Comparison of ENCODE assay signal across 33 mouse cellular contexts in the genomic region with DNA sequence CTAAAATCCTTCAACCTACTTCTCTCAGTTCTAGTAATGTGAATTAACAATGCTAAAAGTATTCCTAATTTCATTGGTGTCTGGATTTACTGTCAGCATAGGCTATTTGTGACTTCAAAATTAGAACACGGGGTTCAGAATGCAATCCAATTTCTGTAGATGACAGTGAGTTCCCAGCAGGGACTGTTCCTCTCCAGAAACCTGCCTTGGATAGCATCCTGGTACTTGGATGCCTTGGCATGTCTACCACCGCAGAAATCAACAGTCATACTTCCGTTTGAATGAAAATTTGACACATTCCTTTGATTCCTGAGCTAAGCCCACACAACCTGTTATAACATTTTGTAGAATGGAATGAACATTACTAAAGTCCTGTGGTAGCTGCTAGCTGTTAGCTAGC.
DNase-seq lines count a peak whose midpoint lies in the region; ATAC-seq lines count a peak whose summit lies in the region.
"Had no signal": no experiment of that assay in that cellular context is flagged by ENCODE, and none has a peak within 500 bp of the region (broad histone marks: within the 10 kb centered on the region; RNA-seq: fewer than 3 reads in every experiment).

No protein-coding gene starts in this region.

- no peak overlapping the region for H3K9ac ChIP-seq in hindbrain, embryonic 12.5 days
- H3K9ac ChIP-seq: embryonic facial prominence, embryonic 13.5 days; hindbrain, embryonic 15.5 days; kidney, embryonic 15.5 days; liver, embryonic 12.5 days; liver, postnatal 0 days; midbrain, embryonic 15.5 days; neural tube, embryonic 15.5 days had no signal

- H3K27me3 ChIP-seq in hindbrain, embryonic 12.5 days = no peaks in the 10 kb centered on the region
- H3K27me3 ChIP-seq: embryonic facial prominence, embryonic 13.5 days; hindbrain, embryonic 15.5 days; kidney, embryonic 15.5 days; liver, embryonic 12.5 days; midbrain, embryonic 15.5 days; neural tube, embryonic 15.5 days had no signal

- H3K4me3 ChIP-seq in hindbrain, embryonic 12.5 days = no peak overlapping the region
- H3K4me3 ChIP-seq: embryonic facial prominence, embryonic 13.5 days; forebrain, embryonic 10.5 days; hindbrain, embryonic 15.5 days; kidney, embryonic 15.5 days; layer of hippocampus, adult 2 months; liver, embryonic 12.5 days; midbrain, embryonic 15.5 days; neural tube, embryonic 15.5 days had no signal

- no peak overlapping the region for H3K27ac ChIP-seq in hindbrain, embryonic 12.5 days
- H3K27ac ChIP-seq: embryonic facial prominence, embryonic 13.5 days; forebrain, embryonic 10.5 days; hindbrain, embryonic 15.5 days; kidney, embryonic 15.5 days; layer of hippocampus, adult 2 months; liver, embryonic 12.5 days; midbrain, embryonic 15.5 days; neural tube, embryonic 15.5 days had no signal

- 91% methylated on average over 3 of the region's 3 CpGs for whole genome bisulfite sequencing in hindbrain, embryonic 12.5 days

- peak; percentile 14 for DNase-seq in layer of hippocampus, adult 9-11 months
- DNase-seq in layer of hippocampus, postnatal 10 days (ENCODE audit: low spot score in 2 of 2) = no peak
- DNase-seq in cerebellum, adult 11 months = peak; percentile 63
- DNase-seq in cerebellum, adult 8-10 months = peak; percentile 70
- DNase-seq in cerebellum, postnatal 25 days = peak; percentile 68 to 73
- DNase-seq in urinary bladder, postnatal 4 days (ENCODE audit: low spot score in 2 of 2) = no peak
- no peak for DNase-seq in frontal cortex, postnatal 14 days (ENCODE audit: low spot score in 2 of 2)
- DNase-seq: adrenal gland, adult 2 months; adrenal gland, postnatal 36 days; gastrocnemius, postnatal 14 days; heart, adult 18-20 months; kidney, adult 11 months; kidney, postnatal 36 days; left cerebral cortex, postnatal 4 days; liver, postnatal 0 days; lung, postnatal 4 days; retina, postnatal 1 day; spleen, adult 18-20 months; thymus, adult 18-20 months; thymus, postnatal 36 days had no signal

- H3K36me3 ChIP-seq in hindbrain, embryonic 12.5 days = no peaks in the 10 kb centered on the region
- H3K36me3 ChIP-seq: embryonic facial prominence, embryonic 13.5 days; forebrain, embryonic 10.5 days; hindbrain, embryonic 15.5 days; kidney, embryonic 15.5 days; liver, embryonic 12.5 days; midbrain, embryonic 15.5 days; neural tube, embryonic 15.5 days had no signal

- H3K4me1 ChIP-seq in hindbrain, embryonic 12.5 days = no peaks in the 10 kb centered on the region
- H3K4me1 ChIP-seq: embryonic facial prominence, embryonic 13.5 days; kidney, embryonic 15.5 days; liver, embryonic 12.5 days; neural tube, embryonic 15.5 days had no signal

- no peak for ATAC-seq in hindbrain, embryonic 12.5 days (ENCODE audit: low FRiP score)
- ATAC-seq: CD4-positive, CD25-positive, alpha-beta regulatory T cell, adult 4 months; forebrain, embryonic 16.5 days; inflammation-experienced regulatory T-cells, adult 6 months; liver, embryonic 12.5 days; liver, postnatal 0 days; midbrain, embryonic 15.5 days had no signal

- H3K9me3 ChIP-seq in hindbrain, embryonic 12.5 days (replicated peaks) = no peaks in the 10 kb centered on the region
- H3K9me3 ChIP-seq: embryonic facial prominence, embryonic 13.5 days; forebrain, embryonic 10.5 days; hindbrain, embryonic 15.5 days; kidney, embryonic 15.5 days; liver, embryonic 12.5 days; midbrain, embryonic 15.5 days; neural tube, embryonic 15.5 days had no signal

- no peak overlapping the region for H3K4me2 ChIP-seq in hindbrain, embryonic 12.5 days (replicated peaks)
- H3K4me2 ChIP-seq: embryonic facial prominence, embryonic 13.5 days; heart, embryonic 11.5 days; hindbrain, embryonic 15.5 days; kidney, embryonic 15.5 days; liver, embryonic 12.5 days; midbrain, embryonic 15.5 days; neural tube, embryonic 15.5 days had no signal

Comparison
In these comparisons a context has a peak if more than half of its experiments do, and no peak if none do; other contexts are left out.
1. DNase-seq: peak in layer of hippocampus, adult 9-11 months (single experiment), cerebellum, adult 11 months (single experiment), cerebellum, adult 8-10 months (single experiment) and cerebellum, postnatal 25 days (2 of 2); none in layer of hippocampus, postnatal 10 days (0 of 2), urinary bladder, postnatal 4 days (0 of 2) and frontal cortex, postnatal 14 days (0 of 2).